Mouse (Mus musculus): ENCODE data around the gene Ctcf. TPM values are rescaled to one million over a fixed set of nuclear protein-coding genes. Genes with fewer than 3 reads are reported as not detected.

Ctcf gene
- polyA plus RNA-seq, 1 experiment from 2014 or later: 80.9 TPM

MicroRNAs encoded within 50 kb of the gene (microRNA counts, 519-probe panel; counts per million panel counts)
- microRNA mmu-miR-1966: 2,562 counts per million, percentile 53 among the panel's probes with 10 or more counts

Small RNA genes lying within 50 kb of the gene (microRNA-seq; reads per million reads assigned to microRNA genes)
- not detected for gene Mir1966 (ENCODE audit: borderline number of aligned reads)

Other genes starting within 250 kb of the Ctcf start
- not detected in 2 replicates for gene Kctd19, start 223.1 kb upstream of the Ctcf start, polyA plus RNA-seq (2014; fragmentation: Nextera tagmentation; extraction: Ambion mirVana)
- 0.46 and 0.58 TPM in 2 replicates for gene Lrrc36, start 223.0 kb upstream of the Ctcf start, polyA plus RNA-seq (2014; fragmentation: Nextera tagmentation; extraction: Ambion mirVana)
- 186 and 243 TPM in 2 replicates for gene Tppp3, start 165.0 kb upstream of the Ctcf start, polyA plus RNA-seq (2014; fragmentation: Nextera tagmentation; extraction: Ambion mirVana)
- gene Zdhhc1, start 139.7 kb upstream of the Ctcf start, polyA plus RNA-seq (2014; fragmentation: Nextera tagmentation; extraction: Ambion mirVana): 30.1 and 38.6 TPM in 2 replicates
- gene Hsd11b2, start 117.8 kb upstream of the Ctcf start, polyA plus RNA-seq (2014; fragmentation: Nextera tagmentation; extraction: Ambion mirVana): 1.1 and 2.2 TPM in 2 replicates
- gene Atp6v0d1, start 70.5 kb upstream of the Ctcf start, polyA plus RNA-seq (2014; fragmentation: Nextera tagmentation; extraction: Ambion mirVana): 92.7 and 102 TPM in 2 replicates
- gene Ripor1, start 31.3 kb upstream of the Ctcf start, polyA plus RNA-seq (2014; fragmentation: Nextera tagmentation; extraction: Ambion mirVana): 22.4 and 23.6 TPM in 2 replicates
- gene Agrp, start 825 bp downstream of the Ctcf start, polyA plus RNA-seq (2014; fragmentation: Nextera tagmentation; extraction: Ambion mirVana): 1.7 and 1.9 TPM in 2 replicates
- gene Carmil2, start 49.7 kb downstream of the Ctcf start, polyA plus RNA-seq (2014; fragmentation: Nextera tagmentation; extraction: Ambion mirVana): 1.1 and 1.4 TPM in 2 replicates
- gene Acd, start 64.5 kb downstream of the Ctcf start, polyA plus RNA-seq (2014; fragmentation: Nextera tagmentation; extraction: Ambion mirVana): 56.4 and 58.7 TPM in 2 replicates
- 17.8 and 18.4 TPM in 2 replicates for gene Pard6a, start 64.6 kb downstream of the Ctcf start, polyA plus RNA-seq (2014; fragmentation: Nextera tagmentation; extraction: Ambion mirVana)
- 0.42 TPM in 1 of 2 replicates, not detected in the other for gene 4933405L10Rik, start 71.1 kb downstream of the Ctcf start, polyA plus RNA-seq (2014; fragmentation: Nextera tagmentation; extraction: Ambion mirVana)
- gene Enkd1, start 71.6 kb downstream of the Ctcf start, polyA plus RNA-seq (2014; fragmentation: Nextera tagmentation; extraction: Ambion mirVana): 20.7 and 20.8 TPM in 2 replicates
- 14.7 and 15.1 TPM in 2 replicates for gene Gfod2, start 122.1 kb downstream of the Ctcf start, polyA plus RNA-seq (2014; fragmentation: Nextera tagmentation; extraction: Ambion mirVana)
- 10.8 and 11.2 TPM in 2 replicates for gene Ranbp10, start 190.8 kb downstream of the Ctcf start, polyA plus RNA-seq (2014; fragmentation: Nextera tagmentation; extraction: Ambion mirVana)
- gene Tsnaxip1, start 191.2 kb downstream of the Ctcf start, polyA plus RNA-seq (2014; fragmentation: Nextera tagmentation; extraction: Ambion mirVana): 0.52 and 3.4 TPM in 2 replicates
- 35.0 and 35.8 TPM in 2 replicates for gene Cenpt, start 216.7 kb downstream of the Ctcf start, polyA plus RNA-seq (2014; fragmentation: Nextera tagmentation; extraction: Ambion mirVana)
- gene Thap11, start 218.6 kb downstream of the Ctcf start, polyA plus RNA-seq (2014; fragmentation: Nextera tagmentation; extraction: Ambion mirVana): 59.6 and 61.8 TPM in 2 replicates
- 223 and 258 TPM in 2 replicates for gene Nutf2, start 224.0 kb downstream of the Ctcf start, polyA plus RNA-seq (2014; fragmentation: Nextera tagmentation; extraction: Ambion mirVana)
- gene Edc4, start 244.3 kb downstream of the Ctcf start, polyA plus RNA-seq (2014; fragmentation: Nextera tagmentation; extraction: Ambion mirVana): 35.8 and 42.0 TPM in 2 replicates